Mouse (Mus musculus): Measurements from ENCODE around the gene Ppp4r3b.

The Ppp4r3b gene

GRCm38 (mm10) chr11:29172563-29173124 is at the start of gene Ppp4r3b:
Gene Ppp4r3b (plus strand): TSS chr11:29172890.
- DNase-seq = peak; percentile 97 to 98

- peak in 1 of 2 experiments; percentile 24 for DNase-seq
These were observed 42.8 kb upstream of the Ppp4r3b start for GRCm38 (mm10) chr11:29129862-29130384.

- DNase-seq = peak; percentile 87 to 88
These were observed 42.0 kb upstream of the Ppp4r3b start, which contains the start of gene Pnpt1 for GRCm38 (mm10) chr11:29130385-29131355. Gene Pnpt1 (plus strand): TSS chr11:29130744.

GRCm38 (mm10) chr11:29140671-29141070 is 32.0 kb upstream of the Ppp4r3b start:
- no peak for DNase-seq

- DNase-seq = peak in 1 of 2 experiments; percentile 1
These were observed 23.8 kb upstream of the Ppp4r3b start for GRCm38 (mm10) chr11:29148901-29149300.

GRCm38 (mm10) chr11:29163569-29163968 is 9.1 kb upstream of the Ppp4r3b start:
- no peak for DNase-seq

- peak; percentile 79 to 81 for DNase-seq
These were observed 715 bp upstream of the Ppp4r3b start for GRCm38 (mm10) chr11:29171959-29172391.

- DNase-seq = peak; percentile 79 to 80
These were observed 488 bp downstream of the Ppp4r3b start for GRCm38 (mm10) chr11:29173125-29173631.

- DNase-seq = peak in 1 of 2 experiments; percentile 16
These were observed 1.2 kb downstream of the Ppp4r3b start for GRCm38 (mm10) chr11:29173706-29174436.

- DNase-seq = no peak
These were observed 6.6 kb downstream of the Ppp4r3b start for GRCm38 (mm10) chr11:29179319-29179718.

- DNase-seq = no peak
These were observed 8.0 kb downstream of the Ppp4r3b start for GRCm38 (mm10) chr11:29180657-29181056.

GRCm38 (mm10) chr11:29181751-29182150 is 9.1 kb downstream of the Ppp4r3b start:
- no peak for DNase-seq

GRCm38 (mm10) chr11:29188981-29189380 is 16.3 kb downstream of the Ppp4r3b start:
- DNase-seq = no peak

- no peak for DNase-seq
These were observed 31.0 kb downstream of the Ppp4r3b start for GRCm38 (mm10) chr11:29203653-29204052.

GRCm38 (mm10) chr11:29209774-29210173 is 37.1 kb downstream of the Ppp4r3b start:
- no peak for DNase-seq

- no peak for DNase-seq
These were observed 43.5 kb downstream of the Ppp4r3b start for GRCm38 (mm10) chr11:29216196-29216595.

- no peak for DNase-seq
These were observed 46.4 kb downstream of the Ppp4r3b start for GRCm38 (mm10) chr11:29219055-29219454.

- no peak for DNase-seq
These were observed 49.6 kb downstream of the Ppp4r3b start for GRCm38 (mm10) chr11:29222310-29222709.

GRCm38 (mm10) chr11:29224754-29225153 is 52.1 kb downstream of the Ppp4r3b start:
- no peak for DNase-seq

GRCm38 (mm10) chr11:29228957-29229356 is 56.3 kb downstream of the Ppp4r3b start:
- DNase-seq = no peak

- no peak for DNase-seq
These were observed 60.9 kb downstream of the Ppp4r3b start for GRCm38 (mm10) chr11:29233569-29233968.

- DNase-seq = no peak
These were observed 64.7 kb downstream of the Ppp4r3b start for GRCm38 (mm10) chr11:29237364-29237763.

- DNase-seq = no peak
These were observed 65.4 kb downstream of the Ppp4r3b start for GRCm38 (mm10) chr11:29238047-29238446.
